Mouse (Mus musculus): ENCODE results near the gene Hook2. TPM values are rescaled to one million over a fixed set of nuclear protein-coding genes. Genes with fewer than 3 reads are reported as not detected.

Gene Hook2
- total and polyA plus RNA-seq, 2 experiments from 2014 or later = 28.7 to 30.3 TPM

DNA sequence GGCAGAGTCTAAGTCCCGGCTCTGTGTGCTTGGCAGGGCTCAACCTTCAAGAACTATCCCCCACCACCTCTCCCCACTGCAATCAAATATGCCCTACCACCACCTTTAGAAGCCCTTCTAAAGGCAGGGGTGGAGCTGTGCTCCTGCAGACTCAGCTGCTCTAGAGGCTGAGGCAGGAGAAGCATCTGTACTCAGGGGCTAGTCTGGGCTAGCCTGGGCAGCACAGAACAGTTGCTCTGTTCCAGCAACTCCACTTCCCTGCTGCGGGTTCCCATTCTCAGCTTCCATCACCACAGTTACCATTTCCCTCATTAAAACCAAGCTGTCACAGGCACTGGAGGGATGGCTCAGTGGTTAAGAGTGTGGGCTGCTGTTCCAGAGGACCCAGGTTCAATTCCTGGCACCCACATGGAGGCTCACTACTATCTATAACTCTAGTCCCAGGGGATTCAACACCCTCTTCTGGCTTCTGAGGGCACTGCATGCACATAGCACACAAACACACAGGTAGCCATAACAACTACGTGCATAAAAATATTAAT, 31.2 kb downstream of the Hook2 start:
- no peak; the same call in 1 of the 2 replicates for TF ChIP-seq CTCF (IDR thresholded peaks at IDR 0.05; ENCODE audit: low read depth)
- Histone ChIP-seq H3K27ac (ENCODE audit: low read depth, low read length) (no peak overlapping the region), H3K9ac (no peak overlapping the region), H3K4me3 (ENCODE audit: low read depth, low read length) (no peak overlapping the region), H3K4me2 (ENCODE audit: low read depth) (no peak overlapping the region), H3K4me1 (ENCODE audit: insufficient read depth) (peaks cover 17% of the 10 kb centered on the region), H3K36me3 (ENCODE audit: insufficient read depth) (peaks cover 53% of the 10 kb centered on the region), H3K27me3 (ENCODE audit: insufficient read depth, low read length) (no peaks in the 10 kb centered on the region), H3K9me3 (ENCODE audit: low read length) (no peaks in the 10 kb centered on the region)
- WGBS = 93% methylated on average over 3 of the region's 3 CpGs
- no peak for DNase-seq
- ATAC-seq = no peak

- WGBS = 94% methylated on average over 3 of the region's 3 CpGs
- DNase-seq (no peak), ATAC-seq (no peak)
- Histone ChIP-seq H3K27me3 (ENCODE audit: insufficient read depth, low read length) (no peaks in the 10 kb centered on the region), H3K36me3 (ENCODE audit: insufficient read depth) (peaks cover 32% of the 10 kb centered on the region), H3K4me3 (ENCODE audit: low read depth, low read length) (no peak overlapping the region), H3K4me1 (ENCODE audit: insufficient read depth) (peaks cover 30% of the 10 kb centered on the region), H3K9ac (no peak overlapping the region), H3K9me3 (ENCODE audit: low read length) (no peaks in the 10 kb centered on the region), H3K4me2 (ENCODE audit: low read depth) (no peak overlapping the region), H3K27ac (ENCODE audit: low read depth, low read length) (no peak overlapping the region)
- no peak for TF ChIP-seq CTCF (IDR thresholded peaks at IDR 0.05; ENCODE audit: low read depth)
Observed at GRCm38 (mm10) chr8:85023846-85024245, 33.4 kb downstream of the Hook2 start.

DNA sequence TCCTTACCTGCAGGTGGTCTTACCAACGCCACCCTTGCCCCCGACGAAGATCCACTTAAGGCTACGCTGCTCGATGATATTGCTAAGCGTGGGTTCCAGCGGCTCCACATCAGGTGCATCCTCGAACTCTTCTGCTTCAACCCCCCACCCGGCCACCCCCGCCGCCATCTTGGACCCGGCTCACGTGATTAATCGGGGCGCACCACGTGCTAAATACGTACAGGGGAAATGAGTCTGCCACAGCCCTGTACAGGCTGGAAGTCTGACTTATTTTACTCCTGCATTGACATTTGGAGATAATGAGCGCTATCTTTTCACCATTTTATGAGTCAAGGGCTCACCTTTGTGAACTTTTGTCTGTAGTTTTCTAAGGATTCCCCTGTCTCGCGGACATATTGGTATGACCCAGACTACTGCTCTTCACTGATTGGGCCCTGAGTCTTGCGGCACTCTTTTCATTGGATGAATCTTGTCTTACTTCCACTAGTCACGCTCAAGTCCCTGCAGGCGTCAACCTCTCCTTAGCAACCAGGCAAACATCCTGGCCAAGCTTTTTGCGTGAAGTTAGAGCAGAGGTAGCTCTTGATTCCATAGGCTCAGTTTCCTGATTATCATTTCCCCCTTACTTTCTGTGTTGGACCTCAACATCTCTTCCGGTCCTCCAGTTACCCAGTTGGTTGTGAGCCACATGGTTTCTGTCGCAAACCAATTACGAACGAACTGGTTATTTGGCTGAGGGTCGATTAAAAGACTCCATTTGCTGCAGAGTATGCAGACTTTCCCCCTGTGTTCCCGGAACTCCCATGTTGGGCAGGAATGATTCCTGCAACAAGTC, 34.9 kb downstream of the Hook2 start, which contains the start of gene Asna1:
Gene Asna1, minus strand, starts transcription at position 184 of the 835 bp plus-strand sequence.
- WGBS = 4% methylated on average over 30 of the region's 30 CpGs
- Histone ChIP-seq H3K4me1 (ENCODE audit: insufficient read depth) (peaks cover 31% of the 10 kb centered on the region), H3K4me2 (ENCODE audit: low read depth) (peak within 1 kb of the TSS; percentile 81)

GRCm38 (mm10) chr8:85026670-85027515, 36.5 kb downstream of the Hook2 start, which contains the start of gene Trir:
TSS of gene Trir (plus strand) at chr8:85026823.
- Histone ChIP-seq H3K27ac (ENCODE audit: low read depth, low read length) (peak within 1 kb of the TSS; percentile 92), H3K27me3 (ENCODE audit: insufficient read depth, low read length) (no peaks in the 10 kb centered on the region), H3K9me3 (ENCODE audit: low read length) (no peaks in the 10 kb centered on the region), H3K4me2 (ENCODE audit: low read depth) (peak within 1 kb of the TSS; percentile 81), H3K4me1 (ENCODE audit: insufficient read depth) (peaks cover 31% of the 10 kb centered on the region), H3K4me3 (ENCODE audit: low read depth, low read length) (peak within 1 kb of the TSS; percentile 87), H3K36me3 (ENCODE audit: insufficient read depth) (peaks cover 32% of the 10 kb centered on the region), H3K9ac (peak within 1 kb of the TSS; percentile 97)
- DNase-seq (peak; percentile 96), ATAC-seq (peak; percentile 75)
- WGBS = 1% methylated on average over 69 of the region's 75 CpGs
- TF ChIP-seq CTCF (IDR thresholded peaks at IDR 0.05; ENCODE audit: low read depth) = no peak

More for the DNA sequence above, 34.9 kb downstream of the Hook2 start, which contains the start of gene Asna1:
- H3K36me3 ChIP-seq (ENCODE audit: insufficient read depth) = peaks cover 31% of the 10 kb centered on the region
- no peaks in the 10 kb centered on the region for H3K9me3 ChIP-seq (ENCODE audit: low read length)
- ATAC-seq (peak; percentile 96), DNase-seq (peak; percentile 97)
- no peak for TF ChIP-seq CTCF (IDR thresholded peaks at IDR 0.05; ENCODE audit: low read depth)
- peak within 1 kb of the TSS; percentile 92 for H3K27ac ChIP-seq (ENCODE audit: low read depth, low read length)
- H3K9ac ChIP-seq = peak within 1 kb of the TSS; percentile 66
- H3K4me3 ChIP-seq (ENCODE audit: low read depth, low read length) = peak within 1 kb of the TSS; percentile 71
- no peaks in the 10 kb centered on the region for H3K27me3 ChIP-seq (ENCODE audit: insufficient read depth, low read length)

- Histone ChIP-seq H3K36me3 (ENCODE audit: insufficient read depth) (peaks cover 31% of the 10 kb centered on the region), H3K9me3 (ENCODE audit: low read length) (no peaks in the 10 kb centered on the region), H3K27me3 (ENCODE audit: insufficient read depth, low read length) (no peaks in the 10 kb centered on the region), H3K4me2 (ENCODE audit: low read depth) (peak overlapping the region; percentile 81), H3K9ac (peak overlapping the region; percentile 97), H3K4me3 (ENCODE audit: low read depth, low read length) (peak overlapping the region; percentile 87), H3K4me1 (ENCODE audit: insufficient read depth) (peaks cover 31% of the 10 kb centered on the region), H3K27ac (ENCODE audit: low read depth, low read length) (peak overlapping the region; percentile 92)
- ATAC-seq (no peak), DNase-seq (no peak)
- 2% methylated on average over 13 of the region's 13 CpGs for WGBS
- no peak for TF ChIP-seq CTCF (IDR thresholded peaks at IDR 0.05; ENCODE audit: low read depth)
Observed at GRCm38 (mm10) chr8:85027516-85027855, 37.1 kb downstream of the Hook2 start.

GRCm38 (mm10) chr8:85027922-85028321, 37.5 kb downstream of the Hook2 start:
- 15% methylated on average over 2 of the region's 2 CpGs for WGBS
- DNase-seq (no peak), ATAC-seq (no peak)
- Histone ChIP-seq H3K4me2 (ENCODE audit: low read depth) (peak overlapping the region; percentile 81), H3K27me3 (ENCODE audit: insufficient read depth, low read length) (no peaks in the 10 kb centered on the region), H3K9ac (peak overlapping the region; percentile 97), H3K27ac (ENCODE audit: low read depth, low read length) (no peak overlapping the region), H3K36me3 (ENCODE audit: insufficient read depth) (peaks cover 32% of the 10 kb centered on the region), H3K9me3 (ENCODE audit: low read length) (no peaks in the 10 kb centered on the region), H3K4me3 (ENCODE audit: low read depth, low read length) (peak overlapping the region; percentile 87), H3K4me1 (ENCODE audit: insufficient read depth) (peaks cover 31% of the 10 kb centered on the region)
- peak; percentile 45 for TF ChIP-seq CTCF (IDR thresholded peaks at IDR 0.05; ENCODE audit: low read depth)
